Mouse (Mus musculus) thymus, adult 2 months (tissue): Measurements from ENCODE around the gene Vps72. TPM values are rescaled to one million over a fixed set of nuclear protein-coding genes. Genes with fewer than 3 reads are reported as not detected.

Experiments
- DNase-seq: peaks from one replicate; pipeline ENCODE4 v3.0.0; 2021
- H3K27ac ChIP-seq: fragments of 200-500 bp; 2 replicates; pipeline ENCODE4 v1.5.1; 2012; ENCODE audit warnings: low read length, control low read depth; ENCODE audit not compliant: control insufficient read depth, insufficient read depth
- H3K27me3 ChIP-seq: fragments of 200-500 bp; 2 replicates; pipeline ENCODE4 v1.6.1; 2012; ENCODE audit warnings: mild to moderate bottlenecking, low read length, moderate library complexity, mixed read lengths; ENCODE audit not compliant: control insufficient read depth, insufficient read depth
- H3K36me3 ChIP-seq: fragments of 200-500 bp; 2 replicates; pipeline ENCODE4 v1.6.1; 2012; ENCODE audit warnings: mild to moderate bottlenecking, low read length, moderate library complexity; ENCODE audit not compliant: control insufficient read depth, insufficient read depth
- H3K4me1 ChIP-seq: fragments of 200-500 bp; replicated peaks from 2 replicates; pipeline ENCODE4 v1.6.1; 2012; ENCODE audit warnings: low read length; ENCODE audit not compliant: control insufficient read depth, insufficient read depth
- H3K4me3 ChIP-seq: fragments of 200-500 bp; 2 replicates; pipeline ENCODE4 v1.5.1; 2012; ENCODE audit warnings: mild to moderate bottlenecking, low read length, control low read depth, moderate library complexity; ENCODE audit not compliant: control insufficient read depth, insufficient read depth
- CTCF ChIP-seq: fragments of 200-500 bp; IDR thresholded peaks from 2 replicates; pipeline ENCODE4 v1.5.1; 2012; ENCODE audit warnings: mild to moderate bottlenecking, control low read depth, low read length, moderate library complexity, borderline replicate concordance; ENCODE audit not compliant: control insufficient read depth, poor library complexity, insufficient read depth; ENCODE audit errors: extremely low read depth
- POLR2A ChIP-seq: fragments of 200-500 bp; IDR thresholded peaks from 2 replicates; pipeline ENCODE4 v1.6.1; 2012; ENCODE audit warnings: mild to moderate bottlenecking, low read length, control low read depth, moderate library complexity; ENCODE audit not compliant: control insufficient read depth, poor library complexity, insufficient read depth; ENCODE audit errors: extremely low read depth
- WGBS: fragments of 180-500 bp; shearing (Covaris S2); methylation state at CpG from one replicate; pipeline ENCODE4 v1.1.7; 2018; 5-methylcytosine and 5-hydroxymethylcytosine counted together
- polyA plus RNA-seq: library from polyadenylated mRNA; depleted of rRNA; stranded (reverse); fragments of >200 nt; gene quantifications from 2 replicates; pipeline ENCODE4 v1.2.3, GENCODE M21; 2012

Vps72 gene
- polyA plus RNA-seq, 1 experiment = 77.1 TPM

GRCm38 (mm10) chr3:95140289-95140595, 29.4 kb downstream of the Vps72 start:
- H3K27me3 ChIP-seq = no peaks in the 10 kb centered on the region
- TF ChIP-seq POLR2A (no peak), CTCF (no peak)
- 93% methylated on average over 18 of the region's 18 CpGs for WGBS
- H3K27ac ChIP-seq = peak overlapping the region; percentile 6; the same call in 1 of the 2 replicates
- H3K36me3 ChIP-seq = peaks cover 11% of the 10 kb centered on the region; the same call in 1 of the 2 replicates
- no peak overlapping the region for H3K4me3 ChIP-seq
- peaks cover 38% of the 10 kb centered on the region for H3K4me1 ChIP-seq
- DNase-seq = no peak

DNA sequence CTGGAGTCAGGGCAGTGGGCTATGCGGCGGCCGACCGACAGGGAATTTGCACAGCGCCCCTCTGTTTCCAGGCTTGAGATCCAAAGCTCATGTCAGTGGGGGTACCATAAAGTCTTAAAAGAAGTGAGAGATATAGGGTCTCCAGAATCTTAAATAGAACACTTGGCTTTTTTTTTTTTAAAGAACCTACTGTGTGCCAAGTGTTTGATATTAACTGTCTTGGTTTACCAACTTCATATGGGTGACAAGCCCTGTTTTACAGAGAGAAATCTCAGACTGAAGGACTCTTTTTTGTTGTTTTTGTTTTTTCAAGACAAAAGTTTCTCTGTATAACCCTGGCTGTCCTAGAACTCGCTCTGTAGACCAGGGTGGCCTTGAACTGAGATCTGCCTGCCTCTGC, 30.0 kb downstream of the Vps72 start:
- 97% methylated on average over 6 of the region's 6 CpGs for WGBS
- Histone ChIP-seq H3K27ac (peak overlapping the region; percentile 97), H3K4me3 (no peak overlapping the region)

DNA sequence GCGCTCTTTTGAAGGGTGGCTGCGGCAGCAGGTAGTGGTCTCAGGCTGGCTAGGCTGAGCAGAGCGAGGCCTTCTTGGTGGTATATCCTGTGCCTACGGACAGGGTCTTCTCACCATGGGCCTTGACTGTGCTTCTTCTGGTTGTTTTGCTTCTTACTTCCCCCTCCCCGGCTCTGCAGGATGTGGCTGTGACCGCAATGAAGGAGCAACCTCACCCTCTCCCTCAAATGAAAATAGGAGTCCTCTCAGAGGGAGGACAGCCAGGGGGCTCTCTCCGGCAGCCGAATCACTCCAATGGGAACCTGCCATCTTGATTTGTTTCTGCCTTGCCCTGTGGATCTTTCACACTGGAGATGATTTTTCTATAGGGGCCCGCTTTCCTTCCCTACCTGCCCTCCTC, 30.7 kb downstream of the Vps72 start:
- Histone ChIP-seq H3K4me3 (peak overlapping the region; percentile 42), H3K27ac (peak overlapping the region; percentile 97), H3K36me3 (peaks cover 11% of the 10 kb centered on the region; the same call in 1 of the 2 replicates), H3K4me1 (peaks cover 32% of the 10 kb centered on the region), H3K27me3 (no peaks in the 10 kb centered on the region)
- TF ChIP-seq CTCF (0 out of 2 replicates have a peak, but pooled peaks have one; percentile 8), POLR2A (peak; percentile 30; the same call in 1 of the 2 replicates)
- peak; percentile 86 for DNase-seq
- 9% methylated on average over 9 of the region's 9 CpGs for WGBS

More for the DNA sequence above, 30.0 kb downstream of the Vps72 start:
- Histone ChIP-seq H3K27me3 (no peaks in the 10 kb centered on the region), H3K4me1 (peaks cover 36% of the 10 kb centered on the region), H3K36me3 (peaks cover 11% of the 10 kb centered on the region; the same call in 1 of the 2 replicates)
- TF ChIP-seq POLR2A = no peak
- TF ChIP-seq CTCF = no peak
- no peak for DNase-seq

DNA sequence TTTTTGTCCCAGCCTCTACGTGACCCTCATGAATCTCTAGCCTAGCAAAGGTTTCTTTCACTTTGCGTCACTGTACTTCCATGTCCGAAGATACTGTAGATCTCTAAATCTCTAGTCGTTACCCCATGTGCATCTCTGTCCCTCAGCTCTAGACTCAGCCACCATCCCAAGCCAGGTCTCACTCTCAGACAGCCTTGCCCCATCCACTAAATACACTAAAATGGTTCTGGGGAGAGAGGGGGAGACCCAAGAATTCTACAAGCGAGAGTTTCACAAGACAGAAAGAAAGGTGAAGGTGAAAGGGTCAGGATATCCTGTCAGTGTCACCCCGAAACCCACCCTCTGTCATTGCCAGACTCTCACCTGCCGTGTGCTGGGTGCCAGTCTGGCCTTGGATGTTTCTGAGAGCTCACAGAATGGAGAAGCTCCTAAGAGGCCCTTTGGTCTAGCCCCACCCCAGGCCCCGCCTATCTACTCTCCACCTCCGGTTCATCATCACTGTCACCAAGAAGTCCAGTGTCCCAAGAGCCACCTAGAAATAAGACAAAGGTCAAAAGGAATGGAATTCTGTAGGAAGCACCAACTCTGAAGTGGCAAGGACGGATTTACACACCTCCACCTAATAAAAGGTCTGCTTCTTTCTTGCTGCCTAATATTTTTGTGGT, 31.3 kb downstream of the Vps72 start, which contains the start of gene Tnfaip8l2:
Gene Tnfaip8l2, minus strand, starts transcription at position 409 of the 665 bp plus-strand sequence.
- peak; percentile 64 for DNase-seq
- TF ChIP-seq POLR2A (no peak), CTCF (no peak)
- H3K36me3 ChIP-seq = peaks cover 11% of the 10 kb centered on the region; the same call in 1 of the 2 replicates
- peak within 1 kb of the TSS; percentile 42 for H3K4me3 ChIP-seq
- H3K27me3 ChIP-seq = no peaks in the 10 kb centered on the region
- WGBS = 21% methylated on average over 10 of the region's 10 CpGs
- H3K27ac ChIP-seq = peak within 1 kb of the TSS; percentile 97
- peaks cover 32% of the 10 kb centered on the region for H3K4me1 ChIP-seq

- peak; percentile 89 for TF ChIP-seq CTCF
- TF ChIP-seq POLR2A = no peak
These were observed 31.8 kb downstream of the Vps72 start for GRCm38 (mm10) chr3:95142617-95143011.

DNA sequence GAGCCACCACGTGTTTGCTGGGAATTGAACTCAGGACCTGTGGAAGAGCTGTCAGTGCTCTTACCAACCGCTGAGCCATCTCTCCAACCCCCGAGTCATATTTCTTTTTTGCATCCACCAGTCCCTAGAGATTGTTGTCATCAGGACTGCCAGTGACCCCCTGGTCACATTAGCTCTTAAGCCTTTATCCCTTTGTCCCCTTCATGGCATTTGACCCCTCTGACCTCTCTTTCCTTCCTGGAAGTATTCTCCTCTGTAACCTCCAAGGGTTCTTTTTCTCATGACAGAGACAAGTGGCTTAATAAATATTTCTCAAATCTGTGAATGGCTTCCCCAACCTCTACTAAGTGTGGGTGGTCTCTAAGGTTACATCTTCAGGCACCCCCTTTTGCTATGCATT, 37.1 kb downstream of the Vps72 start:
- 90% methylated on average over 3 of the region's 3 CpGs for whole genome bisulfite sequencing
- Histone ChIP-seq H3K4me1 (no peaks in the 10 kb centered on the region), H3K4me3 (no peak overlapping the region), H3K27ac (no peak overlapping the region), H3K36me3 (no peaks in the 10 kb centered on the region), H3K27me3 (no peaks in the 10 kb centered on the region)
- TF ChIP-seq POLR2A (no peak), CTCF (no peak)
- DNase-seq = no peak

More at GRCm38 (mm10) chr3:95142617-95143011, 31.8 kb downstream of the Vps72 start:
- peaks cover 11% of the 10 kb centered on the region; the same call in 1 of the 2 replicates for H3K36me3 ChIP-seq
- H3K27ac ChIP-seq = peak overlapping the region; percentile 97; the same call in 1 of the 2 replicates
- DNase-seq = peak; percentile 91
- no peaks in the 10 kb centered on the region for H3K27me3 ChIP-seq
- WGBS = 8% methylated on average over 5 of the region's 5 CpGs
- H3K4me1 ChIP-seq = peaks cover 32% of the 10 kb centered on the region
- no peak overlapping the region for H3K4me3 ChIP-seq
